Mouse (Mus musculus): ENCODE measurements around the gene Acta2.

GRCm38 (mm10) chr19:34232326-34232725, 23.1 kb downstream of the Acta2 start:
- TF ChIP-seq GATA1 (IDR thresholded peaks at IDR 0.05; ENCODE audit: low read length), result no peak
- no peak for TF ChIP-seq TAL1 (IDR thresholded peaks at IDR 0.05; ENCODE audit: low read length)

Data from erythroblast, embryonic 14.5 days (primary cell).